Mouse (Mus musculus) hindbrain, embryonic 15.5 days (tissue): ENCODE results near the gene Col5a1. TPM values are rescaled to one million over a fixed set of nuclear protein-coding genes. Genes with fewer than 3 reads are reported as not detected.

Source experiments
- ATAC-seq: fragments of 200-750 bp; cut with Nextera tagmentation; 2 replicates; pipeline ENCODE4 v1.8.0; 2017; ENCODE audit warnings: low read depth, moderate number of reproducible peaks, moderate TSS enrichment; ENCODE audit not compliant: low FRiP score
- H3K27ac ChIP-seq: fragments of 300-500 bp; sonication (generic); replicated peaks from 2 replicates; pipeline ENCODE4 v1.5.1; 2015; ENCODE audit warnings: mild to moderate bottlenecking, inconsistent platforms
- H3K27me3 ChIP-seq: fragments of 300-500 bp; sonication (generic); 2 replicates; pipeline ENCODE4 v1.6.1; 2015; ENCODE audit warnings: control low read depth, inconsistent platforms
- H3K36me3 ChIP-seq: fragments of 300-500 bp; sonication (generic); 2 replicates; pipeline ENCODE4 v1.6.1; 2015; ENCODE audit warnings: control low read depth, inconsistent platforms
- H3K4me1 ChIP-seq: fragments of 300-500 bp; sonication (generic); replicated peaks from 2 replicates; pipeline ENCODE4 v1.6.1; 2015; ENCODE audit warnings: control low read depth, inconsistent platforms
- H3K4me2 ChIP-seq: fragments of 300-500 bp; sonication (generic); 2 replicates; pipeline ENCODE4 v1.6.1; 2015; ENCODE audit warnings: moderate library complexity, mild to moderate bottlenecking, inconsistent platforms
- H3K4me3 ChIP-seq: fragments of 300-500 bp; sonication (generic); 2 replicates; pipeline ENCODE4 v1.5.1; 2015; ENCODE audit warnings: mild to moderate bottlenecking, inconsistent platforms
- H3K9ac ChIP-seq: fragments of 300-500 bp; sonication (generic); 2 replicates; pipeline ENCODE4 v1.6.1; 2015; ENCODE audit warnings: inconsistent platforms
- H3K9me3 ChIP-seq: fragments of 300-500 bp; sonication (generic); 2 replicates; pipeline ENCODE4 v1.6.1; 2016; ENCODE audit warnings: control low read depth, inconsistent platforms
- WGBS: fragments of 180-500 bp; shearing (Covaris S2); methylation state at CpG from one replicate; pipeline ENCODE4 v1.1.7; 2015; 5-methylcytosine and 5-hydroxymethylcytosine counted together
- polyA plus RNA-seq: library from polyadenylated mRNA; unstranded; fragments of >200 nt; fragmentation: Nextera tagmentation; extraction: Ambion mirVana; gene quantifications from 2 replicates; pipeline ENCODE4 v1.2.1, GENCODE M21; 2015

The Col5a1 gene
- polyA plus RNA-seq, 1 experiment from 2014 or later = 12.0 TPM

DNA sequence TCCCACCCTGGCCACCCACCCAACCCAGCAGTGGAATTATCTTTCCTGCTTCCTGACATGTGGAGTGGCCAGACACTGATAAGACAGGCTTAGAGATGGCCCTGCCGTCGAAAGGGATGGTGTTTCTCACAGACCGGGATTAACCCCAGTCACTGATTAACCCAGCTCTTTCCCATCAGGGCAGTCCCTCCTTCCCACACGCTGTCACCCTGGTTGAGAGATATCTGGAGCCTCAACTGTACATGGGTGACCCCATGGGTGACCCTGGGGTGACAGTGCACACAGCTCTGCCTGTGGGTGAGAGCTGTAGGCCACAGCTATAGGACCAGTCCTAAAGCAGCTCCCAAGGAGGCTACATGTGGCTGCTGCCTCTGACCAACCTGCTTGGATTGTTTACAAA, 15.2 kb upstream of the Col5a1 start:
- H3K9me3 ChIP-seq = no peaks in the 10 kb centered on the region
- H3K27ac ChIP-seq = no peak overlapping the region
- no peaks in the 10 kb centered on the region for H3K36me3 ChIP-seq
- no peak for ATAC-seq
- H3K9ac ChIP-seq = no peak overlapping the region
- H3K4me3 ChIP-seq = no peak overlapping the region
- H3K4me1 ChIP-seq = 0 out of 2 replicates have a peak, but pooled peaks cover 3% of the 10 kb centered on the region
- no peaks in the 10 kb centered on the region for H3K27me3 ChIP-seq
- no peak overlapping the region for H3K4me2 ChIP-seq
- 40% methylated on average over 4 of the region's 4 CpGs for WGBS

DNA sequence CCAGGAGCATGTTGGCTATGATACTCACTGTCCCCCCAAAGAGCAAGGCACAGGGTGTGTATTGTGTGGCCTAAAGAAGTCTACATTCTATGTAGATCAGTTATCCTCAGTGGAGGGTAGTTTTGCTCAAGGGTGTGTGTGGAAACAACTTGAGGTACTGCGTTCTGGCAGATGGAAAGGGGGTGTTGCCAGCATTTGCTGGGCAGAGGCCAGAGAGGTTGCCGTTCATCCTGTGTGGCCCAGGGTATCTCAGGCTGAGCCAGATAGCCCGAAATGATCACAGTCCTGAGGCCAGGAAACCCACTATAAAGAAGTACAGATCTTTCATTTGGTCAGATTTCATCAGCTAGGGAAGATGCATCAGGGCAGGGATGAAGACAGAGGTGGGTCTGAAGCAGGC, 13.9 kb upstream of the Col5a1 start:
- H3K9me3 ChIP-seq = no peaks in the 10 kb centered on the region
- H3K4me3 ChIP-seq = no peak overlapping the region
- WGBS = 60% methylated on average over 3 of the region's 3 CpGs
- H3K27me3 ChIP-seq = no peaks in the 10 kb centered on the region
- peaks cover 10% of the 10 kb centered on the region; the same call in 1 of the 2 replicates for H3K4me1 ChIP-seq
- no peak for ATAC-seq
- H3K36me3 ChIP-seq = no peaks in the 10 kb centered on the region
- H3K27ac ChIP-seq = no peak overlapping the region
- H3K4me2 ChIP-seq = no peak overlapping the region
- no peak overlapping the region for H3K9ac ChIP-seq

DNA sequence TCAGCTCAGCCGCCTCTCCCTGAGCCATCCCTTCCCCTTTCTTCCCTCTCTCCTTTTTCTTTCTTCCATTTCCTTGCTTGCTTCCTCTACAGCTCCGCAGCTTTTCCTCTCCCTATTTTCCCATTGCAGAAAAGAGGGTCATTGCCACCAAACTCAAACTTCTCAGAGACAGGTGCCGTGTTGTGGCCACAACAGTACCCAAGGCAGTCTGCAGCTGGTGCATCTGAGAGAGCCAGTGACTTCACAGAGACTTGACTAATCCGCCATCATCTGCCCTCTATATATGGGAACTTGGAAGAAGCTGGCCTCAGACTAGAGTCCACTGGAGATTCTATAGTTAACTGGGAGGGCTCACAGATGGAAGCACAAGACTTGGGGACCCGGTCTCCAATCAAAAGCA, 13.2 kb upstream of the Col5a1 start:
- WGBS = 86% methylated on average over 5 of the region's 5 CpGs
- H3K4me3 ChIP-seq = no peak overlapping the region
- no peak for ATAC-seq

DNA sequence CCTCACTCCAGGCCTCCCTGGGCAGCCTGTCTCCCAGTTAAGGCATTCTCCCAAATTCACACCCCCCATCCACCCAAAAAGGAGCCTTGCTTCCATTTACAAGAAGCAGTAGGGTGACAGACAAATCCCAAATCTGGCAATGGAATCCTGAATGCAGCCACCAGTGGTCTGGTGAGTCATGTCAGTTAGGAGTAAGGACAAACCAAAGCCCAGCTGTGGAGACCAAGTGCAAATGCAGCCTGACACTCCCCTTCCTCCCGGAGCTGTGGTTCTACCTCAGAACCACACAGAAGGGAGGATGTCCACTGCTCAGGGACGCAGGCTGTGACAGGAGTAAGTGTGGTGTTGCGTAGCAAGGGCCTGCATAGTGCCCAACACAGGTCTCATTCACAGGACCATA, 11.6 kb upstream of the Col5a1 start:
- WGBS = 87% methylated on average over 3 of the region's 3 CpGs

More for the DNA sequence above, 13.2 kb upstream of the Col5a1 start:
- H3K4me2 ChIP-seq = no peak overlapping the region
- no peak overlapping the region for H3K27ac ChIP-seq
- peaks cover 10% of the 10 kb centered on the region; the same call in 1 of the 2 replicates for H3K4me1 ChIP-seq
- no peaks in the 10 kb centered on the region for H3K9me3 ChIP-seq
- H3K27me3 ChIP-seq = no peaks in the 10 kb centered on the region
- H3K36me3 ChIP-seq = no peaks in the 10 kb centered on the region
- H3K9ac ChIP-seq = no peak overlapping the region

DNA sequence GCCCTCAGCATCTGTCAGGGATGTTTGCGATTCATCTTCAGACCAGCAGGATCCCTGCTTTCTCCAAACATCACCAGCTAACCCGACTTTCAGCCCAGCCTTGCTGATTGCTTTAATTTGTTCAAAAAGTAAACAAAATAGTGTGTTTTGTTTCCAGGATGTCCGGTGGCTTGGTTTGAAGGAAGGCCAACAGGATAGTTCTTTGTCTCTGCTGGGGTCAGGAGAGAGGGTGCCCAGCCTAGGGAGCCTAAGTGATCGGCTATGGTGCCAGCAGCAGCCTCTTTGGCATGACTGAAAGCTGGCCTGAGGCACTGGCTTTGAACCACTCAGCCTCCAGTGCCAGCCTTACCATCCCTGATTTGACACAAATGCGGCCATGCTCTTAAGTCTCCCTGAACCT, 11.0 kb upstream of the Col5a1 start:
- Histone ChIP-seq H3K4me1 (peaks cover 10% of the 10 kb centered on the region; the same call in 1 of the 2 replicates), H3K9ac (no peak overlapping the region), H3K36me3 (no peaks in the 10 kb centered on the region), H3K4me2 (no peak overlapping the region), H3K27me3 (no peaks in the 10 kb centered on the region), H3K27ac (no peak overlapping the region), H3K4me3 (no peak overlapping the region), H3K9me3 (no peaks in the 10 kb centered on the region)
- no peak for ATAC-seq
- 73% methylated on average over 5 of the region's 5 CpGs for WGBS

More for the DNA sequence above, 11.6 kb upstream of the Col5a1 start:
- Histone ChIP-seq H3K4me2 (no peak overlapping the region), H3K4me3 (no peak overlapping the region), H3K27me3 (no peaks in the 10 kb centered on the region), H3K9me3 (no peaks in the 10 kb centered on the region), H3K4me1 (peaks cover 10% of the 10 kb centered on the region; the same call in 1 of the 2 replicates), H3K36me3 (no peaks in the 10 kb centered on the region), H3K9ac (no peak overlapping the region), H3K27ac (no peak overlapping the region)
- no peak for ATAC-seq

DNA sequence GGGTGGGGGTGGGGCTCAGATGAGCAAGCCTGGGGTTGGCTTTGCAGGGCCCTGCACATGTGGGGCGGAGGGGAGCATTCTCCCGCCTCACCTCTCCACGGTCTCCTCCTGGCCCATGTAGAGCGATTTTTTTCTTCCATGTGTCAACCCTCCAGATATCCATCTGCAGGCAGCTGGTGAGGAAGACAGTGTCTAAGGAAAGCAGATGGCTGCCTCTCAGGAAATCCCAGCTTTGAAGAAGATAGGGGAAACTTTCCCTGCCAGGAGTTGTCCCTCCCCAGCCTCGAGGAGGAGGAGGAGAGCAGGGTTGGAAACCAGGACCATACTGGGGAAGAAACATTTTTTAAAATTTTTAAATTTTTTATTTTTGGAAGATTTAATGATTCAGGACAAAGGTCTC, 10.4 kb upstream of the Col5a1 start:
- H3K27me3 ChIP-seq = no peaks in the 10 kb centered on the region
- no peak overlapping the region for H3K27ac ChIP-seq
- no peaks in the 10 kb centered on the region for H3K36me3 ChIP-seq
- no peak for ATAC-seq
- no peak overlapping the region for H3K4me3 ChIP-seq
- H3K9ac ChIP-seq = no peak overlapping the region
- H3K9me3 ChIP-seq = no peaks in the 10 kb centered on the region
- H3K4me2 ChIP-seq = no peak overlapping the region
- H3K4me1 ChIP-seq = peaks cover 10% of the 10 kb centered on the region; the same call in 1 of the 2 replicates
- WGBS = 67% methylated on average over 5 of the region's 5 CpGs

DNA sequence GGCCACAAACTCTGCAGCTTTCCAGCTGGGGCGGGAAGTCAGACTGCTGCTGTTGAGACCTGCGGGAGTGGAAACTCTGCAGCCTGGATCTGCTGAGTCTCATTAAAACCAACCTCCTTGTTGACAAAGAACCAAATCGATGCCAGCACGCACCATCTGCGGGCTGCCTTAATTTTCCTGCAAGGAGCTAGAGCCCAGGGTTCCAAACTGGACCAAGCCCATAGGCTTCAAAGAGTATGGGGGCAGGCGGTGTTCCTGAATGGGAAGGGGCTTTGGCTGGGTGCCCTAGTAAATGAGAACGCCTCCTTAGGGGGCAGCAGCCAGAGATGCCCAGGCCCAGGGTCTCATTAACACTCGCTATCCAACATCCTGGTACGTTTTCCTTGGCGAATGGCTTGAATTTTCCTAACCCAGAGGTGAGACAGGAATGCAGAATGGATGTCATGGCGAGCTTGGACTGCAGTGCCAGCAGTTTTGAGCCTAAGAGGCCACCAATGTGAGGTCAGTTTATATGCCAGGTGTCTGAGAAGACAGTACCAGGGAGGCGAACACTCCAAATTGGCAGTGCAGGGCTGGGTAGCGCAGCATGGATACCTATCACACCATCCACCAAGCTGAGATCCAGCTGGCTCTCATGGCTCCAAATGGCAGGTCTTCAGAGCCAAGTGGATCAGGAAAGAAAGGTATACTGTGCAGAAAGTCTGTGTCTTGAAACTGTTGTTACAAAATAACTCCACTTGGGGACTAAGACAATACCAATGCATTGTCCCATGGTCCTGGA, 9.3 kb upstream of the Col5a1 start:
- Histone ChIP-seq H3K9ac (no peak overlapping the region), H3K36me3 (no peaks in the 10 kb centered on the region), H3K27me3 (no peaks in the 10 kb centered on the region), H3K4me3 (no peak overlapping the region), H3K9me3 (no peaks in the 10 kb centered on the region), H3K4me2 (no peak overlapping the region), H3K4me1 (peaks cover 10% of the 10 kb centered on the region; the same call in 1 of the 2 replicates), H3K27ac (no peak overlapping the region)
- no peak for ATAC-seq
- WGBS = 73% methylated on average over 13 of the region's 13 CpGs

DNA sequence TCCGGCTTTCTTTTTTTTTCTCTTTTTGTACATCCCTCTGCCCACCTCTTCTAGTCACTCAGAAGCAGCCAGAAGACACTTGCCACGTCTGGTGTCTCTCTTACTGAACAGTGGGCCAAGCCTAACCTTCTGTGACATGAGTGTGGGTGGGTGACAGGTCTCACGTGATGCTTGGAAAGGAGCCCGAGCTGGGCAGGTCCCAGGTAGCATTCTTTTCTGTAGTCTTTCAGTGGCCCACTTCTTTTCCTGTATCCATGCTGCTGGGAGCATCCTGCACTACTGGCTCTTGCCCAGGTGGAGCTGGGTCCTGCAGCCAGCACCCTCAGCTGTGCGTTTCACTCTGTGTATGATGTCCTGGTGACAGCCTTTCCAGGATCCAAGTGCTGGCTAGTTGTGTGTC, 8.2 kb upstream of the Col5a1 start:
- Histone ChIP-seq H3K4me1 (peaks cover 6% of the 10 kb centered on the region; the same call in 1 of the 2 replicates), H3K9me3 (no peaks in the 10 kb centered on the region), H3K27ac (no peak overlapping the region), H3K36me3 (no peaks in the 10 kb centered on the region), H3K4me2 (no peak overlapping the region), H3K4me3 (no peak overlapping the region), H3K27me3 (no peaks in the 10 kb centered on the region), H3K9ac (no peak overlapping the region)
- no peak for ATAC-seq
- 83% methylated on average over 5 of the region's 5 CpGs for WGBS

DNA sequence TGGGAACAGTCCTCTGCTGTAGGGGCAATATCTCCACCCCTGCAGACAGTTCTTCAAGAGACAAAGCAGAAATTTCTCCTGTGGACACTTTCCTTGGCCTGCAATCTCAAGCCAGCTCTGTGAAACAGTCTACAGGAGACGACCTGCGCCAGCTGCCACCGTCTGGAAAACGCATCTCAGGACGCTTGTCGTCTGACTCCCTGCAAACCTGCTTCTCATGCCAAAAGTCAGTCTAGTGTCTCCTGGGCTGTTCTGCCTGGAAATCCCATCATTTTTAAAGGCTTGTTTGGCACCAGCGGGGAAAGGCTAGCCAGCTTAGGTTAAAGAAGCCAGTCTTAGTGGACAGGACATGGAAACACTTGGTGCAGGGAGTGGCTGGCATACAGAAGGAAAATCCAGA, 2.9 kb upstream of the Col5a1 start:
- no peak overlapping the region for H3K9ac ChIP-seq
- peaks cover 16% of the 10 kb centered on the region for H3K27me3 ChIP-seq
- H3K4me2 ChIP-seq = no peak overlapping the region
- H3K4me3 ChIP-seq = no peak overlapping the region
- peaks cover 20% of the 10 kb centered on the region for H3K4me1 ChIP-seq
- ATAC-seq = no peak
- H3K9me3 ChIP-seq = no peaks in the 10 kb centered on the region
- no peak overlapping the region for H3K27ac ChIP-seq
- 85% methylated on average over 7 of the region's 7 CpGs for WGBS
- H3K36me3 ChIP-seq = no peaks in the 10 kb centered on the region

DNA sequence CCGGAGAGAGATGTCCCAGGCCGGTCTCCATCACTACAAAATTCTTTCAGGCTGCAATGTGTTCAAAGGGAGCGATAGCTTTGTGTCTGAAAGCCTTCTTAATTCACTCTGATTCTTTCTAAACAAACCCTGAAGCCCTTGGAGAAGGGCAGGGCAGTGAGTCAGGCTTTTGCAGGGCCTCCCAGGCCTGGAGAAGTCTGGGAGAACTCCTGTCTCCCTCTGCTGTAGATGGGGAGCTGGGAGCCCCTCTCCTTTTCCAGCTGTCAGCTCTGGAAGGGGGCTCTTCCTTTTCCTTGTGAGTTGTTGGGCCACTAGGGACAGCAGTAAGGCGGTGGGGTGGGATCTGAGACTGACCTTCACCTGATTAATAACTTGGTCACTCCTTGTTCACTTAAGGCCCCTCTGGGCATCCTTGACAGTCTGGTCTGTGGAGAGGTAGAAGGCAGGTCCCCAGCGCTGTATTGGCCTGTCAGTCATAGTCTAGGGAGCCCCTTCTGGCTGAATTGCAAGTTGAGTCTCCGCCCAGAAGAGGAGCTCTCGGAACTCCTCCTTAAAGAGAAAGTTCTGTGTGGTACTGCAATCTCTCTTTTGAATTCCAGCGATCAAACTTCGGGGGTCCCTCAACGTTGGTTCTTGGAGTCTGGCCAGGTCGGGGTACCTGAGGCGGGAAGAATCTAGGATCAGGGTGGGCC, 623 bp upstream of the Col5a1 start:
- peak overlapping the region; percentile 47 for H3K9ac ChIP-seq
- H3K27ac ChIP-seq = peak overlapping the region; percentile 60; the same call in 1 of the 2 replicates
- peak overlapping the region; percentile 54 for H3K4me3 ChIP-seq
- H3K4me2 ChIP-seq = peak overlapping the region; percentile 96
- H3K9me3 ChIP-seq = no peaks in the 10 kb centered on the region
- WGBS = 4% methylated on average over 12 of the region's 12 CpGs
- H3K36me3 ChIP-seq = no peaks in the 10 kb centered on the region
- peak; percentile 77; the same call in 1 of the 2 replicates for ATAC-seq
- H3K4me1 ChIP-seq = peaks cover 20% of the 10 kb centered on the region
- H3K27me3 ChIP-seq = peaks cover 21% of the 10 kb centered on the region

DNA sequence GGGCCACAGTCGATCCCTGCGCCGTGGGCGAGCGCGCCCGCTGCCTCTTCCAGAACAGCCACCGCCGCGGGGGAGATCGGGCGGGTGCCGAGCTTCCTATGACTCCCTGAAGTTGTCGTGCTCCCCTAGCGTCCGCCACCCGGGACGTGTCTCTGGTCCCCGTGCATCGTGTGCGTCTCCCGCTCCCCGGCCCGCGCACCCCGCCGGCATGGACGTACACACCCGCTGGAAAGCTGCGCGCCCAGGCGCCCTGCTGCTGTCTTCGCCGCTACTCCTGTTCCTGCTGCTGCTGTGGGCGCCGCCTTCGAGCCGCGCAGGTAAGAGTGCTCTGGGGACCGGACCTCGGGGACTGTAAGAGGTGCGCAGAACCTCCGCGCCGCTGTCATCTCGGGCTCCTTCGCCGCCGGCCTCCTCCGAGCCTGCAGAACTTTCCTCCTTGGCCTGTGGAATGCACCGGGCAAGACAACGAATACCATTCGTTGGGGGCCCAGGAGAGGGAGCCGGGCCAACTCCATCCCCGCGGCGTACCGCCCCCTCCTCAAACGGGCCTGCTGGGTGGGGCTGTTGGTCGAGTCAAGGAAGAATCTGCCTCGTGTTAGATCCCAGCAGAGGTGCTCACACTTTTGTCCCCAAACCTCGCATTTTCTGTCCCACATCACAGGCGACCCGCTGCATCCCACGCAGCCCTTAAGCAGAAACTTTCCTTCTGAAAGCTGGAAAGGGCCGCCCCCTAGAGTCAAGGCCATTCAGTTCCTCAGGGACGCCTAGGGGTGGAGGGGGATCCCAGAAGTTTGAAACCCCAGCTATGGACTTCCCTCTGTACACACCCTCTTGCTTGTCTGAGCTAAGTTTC, 609 bp downstream of the Col5a1 start:
- WGBS = under 1% methylated on average over 66 of the region's 67 CpGs
- peak overlapping the region; percentile 96 for H3K4me2 ChIP-seq
- H3K4me1 ChIP-seq = peaks cover 20% of the 10 kb centered on the region
- peaks cover 21% of the 10 kb centered on the region for H3K27me3 ChIP-seq
- no peaks in the 10 kb centered on the region for H3K9me3 ChIP-seq
- H3K27ac ChIP-seq = 0 out of 2 replicates have a peak overlapping the region, but pooled peaks have one; percentile 23
- peak overlapping the region; percentile 47 for H3K9ac ChIP-seq
- peak; percentile 51 for ATAC-seq
- no peaks in the 10 kb centered on the region for H3K36me3 ChIP-seq
- H3K4me3 ChIP-seq = peak overlapping the region; percentile 54
